ENCODE assay signal across 8 mouse cellular contexts in the genomic region with DNA sequence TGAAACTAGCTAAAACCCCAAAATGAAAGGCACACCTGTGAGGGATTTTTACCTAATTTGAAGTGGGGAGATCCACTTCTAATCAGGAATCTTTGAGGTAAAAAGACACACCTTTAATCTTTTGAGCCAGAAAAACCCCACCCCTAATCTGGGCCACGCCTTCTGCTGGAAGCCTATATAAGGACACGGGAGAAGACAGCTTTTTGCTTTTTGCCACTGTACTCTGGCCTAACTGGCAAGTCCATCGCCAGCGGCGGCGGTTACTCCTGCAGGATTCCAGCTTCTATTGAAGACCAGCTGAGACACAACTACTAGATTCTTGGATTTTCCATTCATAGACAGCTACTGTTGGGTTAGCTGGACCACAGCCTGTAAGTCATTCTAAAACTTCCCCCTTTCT. TPM values are rescaled to one million over a fixed set of nuclear protein-coding genes. Genes with fewer than 3 reads are reported as not detected.
A peak's percentile ranks its signal among the peaks of the same experiment; 100 is the strongest.
DNase-seq lines count a peak whose midpoint lies in the region; ATAC-seq lines count a peak whose summit lies in the region.

A gene (plus strand): TSS at position 213 of the 400 bp plus-strand sequence.

- peak within 1 kb of the TSS; percentile 99 for H3K27ac ChIP-seq in lung, embryonic 15.5 days
- H3K27ac ChIP-seq in embryonic facial prominence, embryonic 14.5 days (replicated peaks; ENCODE audit: low read depth, low read length) = peak within 1 kb of the TSS; percentile 100
- peak within 1 kb of the TSS; percentile 94 for H3K27ac ChIP-seq in hindbrain, embryonic 14.5 days
- H3K27ac ChIP-seq in stomach, embryonic 15.5 days = peak within 1 kb of the TSS; percentile 99

- ATAC-seq in lung, embryonic 15.5 days (ENCODE audit: borderline replicate concordance, extremely low read depth, low FRiP score, low TSS enrichment) = no peak
- no peak for ATAC-seq in embryonic facial prominence, embryonic 14.5 days (ENCODE audit: low read depth)
- ATAC-seq in hindbrain, embryonic 14.5 days (ENCODE audit: low FRiP score) = no peak
- no peak for ATAC-seq in stomach, embryonic 15.5 days (ENCODE audit: insufficient read depth, low FRiP score, low read depth)

- H3K27me3 ChIP-seq in lung, embryonic 15.5 days = no peaks in the 10 kb centered on the region
- H3K27me3 ChIP-seq in embryonic facial prominence, embryonic 14.5 days (replicated peaks; ENCODE audit: control insufficient read depth, insufficient read depth, low read length) = no peaks in the 10 kb centered on the region
- H3K27me3 ChIP-seq in hindbrain, embryonic 14.5 days (ENCODE audit: control insufficient read depth, insufficient read depth, low read length) = no peaks in the 10 kb centered on the region
- no peaks in the 10 kb centered on the region for H3K27me3 ChIP-seq in stomach, embryonic 15.5 days (replicated peaks)

- peak within 1 kb of the TSS; percentile 86 for H3K4me3 ChIP-seq in lung, embryonic 15.5 days
- H3K4me3 ChIP-seq in embryonic facial prominence, embryonic 14.5 days (ENCODE audit: low read depth, low read length) = peak within 1 kb of the TSS; percentile 89
- peak within 1 kb of the TSS; percentile 88 for H3K4me3 ChIP-seq in hindbrain, embryonic 14.5 days (replicated peaks; ENCODE audit: low read length)
- H3K4me3 ChIP-seq in stomach, embryonic 15.5 days (replicated peaks) = peak within 1 kb of the TSS; percentile 82

- H3K36me3 ChIP-seq in lung, embryonic 15.5 days = no peaks in the 10 kb centered on the region
- H3K36me3 ChIP-seq in embryonic facial prominence, embryonic 14.5 days (ENCODE audit: control insufficient read depth, insufficient read depth, low read length) = no peaks in the 10 kb centered on the region
- no peaks in the 10 kb centered on the region for H3K36me3 ChIP-seq in hindbrain, embryonic 14.5 days (replicated peaks; ENCODE audit: control insufficient read depth, insufficient read depth)
- H3K36me3 ChIP-seq in stomach, embryonic 15.5 days = no peaks in the 10 kb centered on the region

- DNase-seq in lung, adult 18-20 months = no peak
- DNase-seq in embryonic facial prominence, embryonic 14.5 days (ENCODE audit: low spot score) = no peak
- DNase-seq in hindbrain, embryonic 14.5 days (ENCODE audit: low spot score) = no peak
- DNase-seq in left cerebral cortex, postnatal 4 days = no peak
- DNase-seq in thymus, adult 18-20 months = no peak
- no peak for DNase-seq in gastrocnemius, adult 18-20 months (ENCODE audit: low spot score)

- peak within 1 kb of the TSS; percentile 98 for H3K9ac ChIP-seq in lung, embryonic 15.5 days
- H3K9ac ChIP-seq in embryonic facial prominence, embryonic 14.5 days (ENCODE audit: low read depth, low read length) = peak within 1 kb of the TSS; percentile 100
- H3K9ac ChIP-seq in hindbrain, embryonic 14.5 days = peak within 1 kb of the TSS; percentile 94
- peak within 1 kb of the TSS; percentile 98 for H3K9ac ChIP-seq in stomach, embryonic 15.5 days

- 88% methylated on average over 6 of the region's 6 CpGs for WGBS in lung, embryonic 15.5 days
- WGBS in embryonic facial prominence, embryonic 14.5 days = 86% methylated on average over 6 of the region's 6 CpGs
- WGBS in hindbrain, embryonic 14.5 days = 92% methylated on average over 6 of the region's 6 CpGs
- WGBS in stomach, embryonic 15.5 days = 87% methylated on average over 6 of the region's 6 CpGs

- H3K4me2 ChIP-seq in lung, embryonic 15.5 days = peak within 1 kb of the TSS; percentile 79
- peak within 1 kb of the TSS; percentile 89 for H3K4me2 ChIP-seq in embryonic facial prominence, embryonic 14.5 days (ENCODE audit: low read depth, low read length)
- H3K4me2 ChIP-seq in hindbrain, embryonic 14.5 days (replicated peaks) = peak within 1 kb of the TSS; percentile 75
- H3K4me2 ChIP-seq in stomach, embryonic 15.5 days = peak within 1 kb of the TSS; percentile 85

- H3K4me1 ChIP-seq in lung, embryonic 15.5 days = peaks cover 23% of the 10 kb centered on the region
- H3K4me1 ChIP-seq in embryonic facial prominence, embryonic 14.5 days (ENCODE audit: control insufficient read depth, insufficient read depth, low read length) = peaks cover 18% of the 10 kb centered on the region
- H3K4me1 ChIP-seq in hindbrain, embryonic 14.5 days (replicated peaks; ENCODE audit: control insufficient read depth, insufficient read depth, low read length) = peaks cover 25% of the 10 kb centered on the region
- H3K4me1 ChIP-seq in stomach, embryonic 15.5 days = peaks cover 10% of the 10 kb centered on the region

- intact Hi-C loops in left cerebral cortex, postnatal 4 days (cut with DNase I) = no loop called here

- H3K9me3 ChIP-seq in lung, embryonic 15.5 days = no peaks in the 10 kb centered on the region
- H3K9me3 ChIP-seq in embryonic facial prominence, embryonic 14.5 days (ENCODE audit: control insufficient read depth, low read length) = no peaks in the 10 kb centered on the region
- no peaks in the 10 kb centered on the region for H3K9me3 ChIP-seq in hindbrain, embryonic 14.5 days (ENCODE audit: control insufficient read depth, low read length)
- H3K9me3 ChIP-seq in stomach, embryonic 15.5 days = no peaks in the 10 kb centered on the region

RNA-seq across cellular contexts. Expression of the gene that starts here (rescaled TPM):
- 65.0 and 65.6 TPM in 2 replicates for polyA plus RNA-seq in lung, embryonic 15.5 days (2015; fragmentation: Nextera tagmentation; extraction: Ambion mirVana)
- 48.4 and 63.6 TPM in 2 replicates for polyA plus RNA-seq in embryonic facial prominence, embryonic 14.5 days (2014; fragmentation: Nextera tagmentation; extraction: Ambion mirVana)
- polyA plus RNA-seq in hindbrain, embryonic 14.5 days (2014; fragmentation: Nextera tagmentation; extraction: Ambion mirVana) = 31.9 and 37.5 TPM in 2 replicates
- total RNA-seq in left cerebral cortex, postnatal 4 days (2021) = 10 to 100 TPM; 17.4 to 20.0 TPM
- 51.3 and 60.1 TPM in 2 replicates for polyA plus RNA-seq in stomach, embryonic 15.5 days (2015; fragmentation: Nextera tagmentation; extraction: Ambion mirVana)
- 1 to 10 TPM; 4.2 to 4.8 TPM for total RNA-seq in gastrocnemius, adult 18-20 months (2021)
